Mouse (Mus musculus): ENCODE data around the gene Myl9. TPM values are rescaled to one million over a fixed set of nuclear protein-coding genes. Genes with fewer than 3 reads are reported as not detected.

Myl9 gene
- polyA plus RNA-seq, 1 experiment from 2014 or later, result 83.4 TPM

- Histone ChIP-seq H3K4me3 (no peak overlapping the region), H3K27ac (replicated peaks) (peak overlapping the region; percentile 18; the same call in 1 of the 2 replicates), H3K36me3 (peaks cover 36% of the 10 kb centered on the region), H3K27me3 (ENCODE audit: low read depth, poor library complexity, severe bottlenecking) (no peaks in the 10 kb centered on the region), H3K4me1 (no peaks in the 10 kb centered on the region), H3K9me3 (replicated peaks) (no peaks in the 10 kb centered on the region)
- 84% methylated on average over 10 of the region's 10 CpGs for WGBS
- no peak for DNase-seq (ENCODE audit: low spot score)
Measured at GRCm38 (mm10) chr2:156766227-156767019, 8.8 kb upstream of the Myl9 start.

- H3K9me3 ChIP-seq (replicated peaks), result no peaks in the 10 kb centered on the region
- H3K27ac ChIP-seq (replicated peaks), result no peak overlapping the region
- H3K27me3 ChIP-seq (ENCODE audit: low read depth, poor library complexity, severe bottlenecking), result no peaks in the 10 kb centered on the region
- WGBS, result 82% methylated on average over 5 of the region's 5 CpGs
- DNase-seq (ENCODE audit: low spot score), result no peak
- H3K4me3 ChIP-seq, result no peak overlapping the region
- H3K36me3 ChIP-seq, result peaks cover 29% of the 10 kb centered on the region
- H3K4me1 ChIP-seq, result no peaks in the 10 kb centered on the region
Measured at GRCm38 (mm10) chr2:156767108-156767507, 8.1 kb upstream of the Myl9 start.

GRCm38 (mm10) chr2:156769274-156769673 lies 5.9 kb upstream of the Myl9 start:
- Histone ChIP-seq H3K4me1 (peaks cover 3% of the 10 kb centered on the region), H3K27ac (replicated peaks) (no peak overlapping the region), H3K4me3 (no peak overlapping the region), H3K36me3 (peaks cover 7% of the 10 kb centered on the region), H3K9me3 (replicated peaks) (no peaks in the 10 kb centered on the region), H3K27me3 (ENCODE audit: low read depth, poor library complexity, severe bottlenecking) (peaks cover 4% of the 10 kb centered on the region; the same call in 1 of the 2 replicates)
- WGBS, result 92% methylated on average over 12 of the region's 12 CpGs
- DNase-seq (ENCODE audit: low spot score), result no peak

- Histone ChIP-seq H3K4me1 (peaks cover 28% of the 10 kb centered on the region), H3K4me3 (no peak overlapping the region), H3K9me3 (replicated peaks) (no peaks in the 10 kb centered on the region), H3K27me3 (ENCODE audit: low read depth, poor library complexity, severe bottlenecking) (peaks cover 27% of the 10 kb centered on the region), H3K27ac (replicated peaks) (no peak overlapping the region), H3K36me3 (no peaks in the 10 kb centered on the region)
- DNase-seq (ENCODE audit: low spot score), result no peak
Measured at GRCm38 (mm10) chr2:156773470-156773869, 1.8 kb upstream of the Myl9 start.

- Histone ChIP-seq H3K27ac (replicated peaks) (peak overlapping the region; percentile 89), H3K4me1 (peaks cover 28% of the 10 kb centered on the region), H3K36me3 (no peaks in the 10 kb centered on the region), H3K9me3 (replicated peaks) (no peaks in the 10 kb centered on the region), H3K27me3 (ENCODE audit: low read depth, poor library complexity, severe bottlenecking) (peaks cover 27% of the 10 kb centered on the region), H3K4me3 (peak overlapping the region; percentile 60)
- WGBS, result 64% methylated on average over 13 of the region's 13 CpGs
- DNase-seq (ENCODE audit: low spot score), result no peak
Measured at GRCm38 (mm10) chr2:156774035-156774737, 1.0 kb upstream of the Myl9 start.

- Histone ChIP-seq H3K9me3 (replicated peaks) (no peaks in the 10 kb centered on the region), H3K27me3 (ENCODE audit: low read depth, poor library complexity, severe bottlenecking) (peaks cover 27% of the 10 kb centered on the region), H3K27ac (replicated peaks) (peak overlapping the region; percentile 89), H3K4me3 (peak overlapping the region; percentile 60), H3K4me1 (peaks cover 35% of the 10 kb centered on the region), H3K36me3 (no peaks in the 10 kb centered on the region)
- WGBS, result 36% methylated on average over 17 of the region's 17 CpGs
- DNase-seq (ENCODE audit: low spot score), result no peak
Measured at GRCm38 (mm10) chr2:156775455-156776435, 525 bp downstream of the Myl9 start.

- Histone ChIP-seq H3K27ac (replicated peaks) (no peak overlapping the region), H3K4me1 (peaks cover 45% of the 10 kb centered on the region), H3K36me3 (no peaks in the 10 kb centered on the region), H3K27me3 (ENCODE audit: low read depth, poor library complexity, severe bottlenecking) (peaks cover 27% of the 10 kb centered on the region), H3K4me3 (no peak overlapping the region), H3K9me3 (replicated peaks) (no peaks in the 10 kb centered on the region)
- 90% methylated on average over 2 of the region's 2 CpGs for WGBS
- DNase-seq (ENCODE audit: low spot score), result no peak
Measured at GRCm38 (mm10) chr2:156776907-156777306, 1.7 kb downstream of the Myl9 start.

- Histone ChIP-seq H3K36me3 (no peaks in the 10 kb centered on the region), H3K9me3 (replicated peaks) (no peaks in the 10 kb centered on the region), H3K27ac (replicated peaks) (no peak overlapping the region), H3K27me3 (ENCODE audit: low read depth, poor library complexity, severe bottlenecking) (peaks cover 27% of the 10 kb centered on the region), H3K4me1 (peaks cover 45% of the 10 kb centered on the region), H3K4me3 (no peak overlapping the region)
- 80% methylated on average over 7 of the region's 7 CpGs for WGBS
- DNase-seq (ENCODE audit: low spot score), result no peak
Measured at GRCm38 (mm10) chr2:156777326-156778004, 2.2 kb downstream of the Myl9 start.

GRCm38 (mm10) chr2:156778571-156778970 lies 3.4 kb downstream of the Myl9 start:
- Histone ChIP-seq H3K4me3 (no peak overlapping the region), H3K4me1 (peaks cover 45% of the 10 kb centered on the region), H3K27ac (replicated peaks) (no peak overlapping the region), H3K36me3 (no peaks in the 10 kb centered on the region), H3K27me3 (ENCODE audit: low read depth, poor library complexity, severe bottlenecking) (peaks cover 27% of the 10 kb centered on the region), H3K9me3 (replicated peaks) (no peaks in the 10 kb centered on the region)
- WGBS, result 88% methylated on average over 8 of the region's 8 CpGs
- no peak for DNase-seq (ENCODE audit: low spot score)

- Histone ChIP-seq H3K27me3 (ENCODE audit: low read depth, poor library complexity, severe bottlenecking) (peaks cover 25% of the 10 kb centered on the region), H3K4me1 (peaks cover 44% of the 10 kb centered on the region), H3K36me3 (no peaks in the 10 kb centered on the region), H3K9me3 (replicated peaks) (no peaks in the 10 kb centered on the region), H3K4me3 (no peak overlapping the region), H3K27ac (replicated peaks) (no peak overlapping the region)
- DNase-seq (ENCODE audit: low spot score), result no peak
- WGBS, result 82% methylated on average over 5 of the region's 5 CpGs
Measured at GRCm38 (mm10) chr2:156779036-156779435, 3.8 kb downstream of the Myl9 start.

GRCm38 (mm10) chr2:156779488-156779887 lies 4.3 kb downstream of the Myl9 start:
- Histone ChIP-seq H3K9me3 (replicated peaks) (no peaks in the 10 kb centered on the region), H3K36me3 (no peaks in the 10 kb centered on the region), H3K4me1 (peaks cover 40% of the 10 kb centered on the region), H3K4me3 (no peak overlapping the region), H3K27me3 (ENCODE audit: low read depth, poor library complexity, severe bottlenecking) (peaks cover 21% of the 10 kb centered on the region), H3K27ac (replicated peaks) (no peak overlapping the region)
- no peak for DNase-seq (ENCODE audit: low spot score)
- 61% methylated on average over 2 of the region's 2 CpGs for WGBS

GRCm38 (mm10) chr2:156780129-156780528 lies 4.9 kb downstream of the Myl9 start:
- no peak for DNase-seq (ENCODE audit: low spot score)
- H3K4me1 ChIP-seq, result peaks cover 33% of the 10 kb centered on the region
- H3K4me3 ChIP-seq, result no peak overlapping the region
- H3K9me3 ChIP-seq (replicated peaks), result no peaks in the 10 kb centered on the region
- WGBS, result 75% methylated on average over 9 of the region's 9 CpGs
- peaks cover 21% of the 10 kb centered on the region for H3K27me3 ChIP-seq (ENCODE audit: low read depth, poor library complexity, severe bottlenecking)
- H3K36me3 ChIP-seq, result no peaks in the 10 kb centered on the region
- no peak overlapping the region for H3K27ac ChIP-seq (replicated peaks)
